ENCODE assay signal across 22 mouse cellular contexts in genomic region chr8:79310801-79311200, GRCm38 (mm10).
"Had no signal": no experiment of that assay in that cellular context is flagged by ENCODE, and none has a peak within 500 bp of the region (broad histone marks: within the 10 kb centered on the region; RNA-seq: fewer than 3 reads in every experiment).

No protein-coding gene starts in this region.

- H3K27me3 ChIP-seq: heart, embryonic 13.5 days; heart, embryonic 15.5 days; hindbrain, embryonic 12.5 days; intestine, embryonic 15.5 days; limb, embryonic 12.5 days had no signal

- H3K36me3 ChIP-seq: heart, embryonic 13.5 days; heart, embryonic 15.5 days; hindbrain, embryonic 10.5 days; hindbrain, embryonic 12.5 days; intestine, embryonic 15.5 days; limb, embryonic 10.5 days; limb, embryonic 12.5 days had no signal

- H3K4me3 ChIP-seq: gastrocnemius, adult 2 months; heart, adult 2 months; heart, embryonic 13.5 days; heart, embryonic 15.5 days; hindbrain, embryonic 10.5 days; hindbrain, embryonic 12.5 days; intestine, embryonic 15.5 days; layer of hippocampus, adult 2 months; left cerebral cortex, adult 2 months; limb, embryonic 10.5 days; limb, embryonic 12.5 days had no signal

- H3K27ac ChIP-seq: gastrocnemius, adult 2 months; heart, adult 2 months; heart, embryonic 13.5 days; heart, embryonic 15.5 days; hindbrain, embryonic 10.5 days; hindbrain, embryonic 12.5 days; hindbrain, embryonic 14.5 days; intestine, embryonic 15.5 days; layer of hippocampus, adult 2 months; left cerebral cortex, adult 2 months; limb, embryonic 10.5 days; limb, embryonic 12.5 days had no signal

- DNase-seq: gastrocnemius, adult 2 months; gastrocnemius, postnatal 10 days; gastrocnemius, postnatal 25 days; heart, adult 2 months; heart, postnatal 14 days; heart, postnatal 4 days; kidney, adult 18-20 months; kidney, adult 8-10 months; kidney, postnatal 10 days; kidney, postnatal 25 days; kidney, postnatal 4 days; liver had no signal

- H3K4me1 ChIP-seq: heart, embryonic 13.5 days; heart, embryonic 15.5 days; hindbrain, embryonic 10.5 days; hindbrain, embryonic 12.5 days; intestine, embryonic 15.5 days; limb, embryonic 10.5 days; limb, embryonic 12.5 days had no signal
